Comparison of ENCODE assay signal across 8 mouse cellular contexts in genomic region chr6:29767813-29768660, GRCm38 (mm10). TPM values are rescaled to one million over a fixed set of nuclear protein-coding genes. Genes with fewer than 3 reads are reported as not detected.
DNase-seq lines count a peak whose midpoint lies in the region; ATAC-seq lines count a peak whose summit lies in the region.

Ahcyl2 (plus strand) TSS chr6:29768011.

- H3K9ac ChIP-seq in hindbrain, embryonic 11.5 days (ENCODE audit: low read depth, low read length), result peak within 1 kb of the TSS; percentile 82

- peak within 1 kb of the TSS; percentile 80 for H3K4me2 ChIP-seq in hindbrain, embryonic 11.5 days (replicated peaks; ENCODE audit: low read depth, low read length)

- H3K9me3 ChIP-seq in hindbrain, embryonic 11.5 days (ENCODE audit: control insufficient read depth, low read length), result no peaks in the 10 kb centered on the region

- DNase-seq in MN1 (ENCODE audit: low spot score), result peak; percentile 98
- DNase-seq in cerebellum, adult 9-10 months, result peak; percentile 96
- DNase-seq in frontal cortex, adult 2 months (ENCODE audit: extremely low spot score in 1 of 2, low spot score in 1 of 2), result peak; percentile 92 to 96
- peak; percentile 89 for DNase-seq in hindbrain, embryonic 11.5 days (ENCODE audit: low spot score)
- peak; percentile 91 to 94 for DNase-seq in layer of hippocampus, postnatal 10 days (ENCODE audit: low spot score in 2 of 2)
- DNase-seq in lung, postnatal 10 days, result peak; percentile 98
- DNase-seq in ovary, postnatal 36 days (ENCODE audit: low spot score), result peak; percentile 96
- DNase-seq in thymus, postnatal 25 days, result peak; percentile 96

- H3K27ac ChIP-seq in hindbrain, embryonic 11.5 days (ENCODE audit: low read depth, low read length), result peak within 1 kb of the TSS; percentile 85

- no peaks in the 10 kb centered on the region for H3K4me1 ChIP-seq in hindbrain, embryonic 11.5 days (replicated peaks; ENCODE audit: control insufficient read depth, insufficient read depth, low read length)

- peak; percentile 99 for ATAC-seq in hindbrain, embryonic 11.5 days (ENCODE audit: low FRiP score)

- no peaks in the 10 kb centered on the region for H3K27me3 ChIP-seq in hindbrain, embryonic 11.5 days (ENCODE audit: control insufficient read depth, insufficient read depth, low read length)

- peak within 1 kb of the TSS; percentile 88 for H3K4me3 ChIP-seq in hindbrain, embryonic 11.5 days (ENCODE audit: low read depth, low read length)

- WGBS in hindbrain, embryonic 11.5 days, result under 1% methylated on average over 52 of the region's 61 CpGs

- H3K36me3 ChIP-seq in hindbrain, embryonic 11.5 days (ENCODE audit: control insufficient read depth, insufficient read depth, low read length), result no peaks in the 10 kb centered on the region

RNA-seq across cellular contexts. Expression of gene Ahcyl2, which starts in this region (rescaled TPM):
- polyA plus RNA-seq in frontal cortex, adult 2 months (2012; rRNA removed), result 117 and 118 TPM in 2 replicates
- 14.5 and 17.4 TPM in 2 replicates for polyA plus RNA-seq in hindbrain, embryonic 11.5 days (2014; fragmentation: Nextera tagmentation; extraction: Ambion mirVana)
- total RNA-seq in layer of hippocampus, postnatal 10 days (2021), result 100 to 1,000 TPM in 1 of 2 experiments, 10 to 100 TPM in 1; 94.4 to 121 TPM

Comparison
In these comparisons a context has a peak if more than half of its experiments do, and no peak if none do; other contexts are left out.
1. Peak in every context shown above with its lines: DNase-seq, ATAC-seq, H3K4me3 ChIP-seq and H3K27ac ChIP-seq.